Mouse (Mus musculus) liver, postnatal 0 days (tissue): Measurements from ENCODE around the gene Rad9b.

Experiments used
- CTCF ChIP-seq: sonication (generic); IDR thresholded peaks from 2 replicates; pipeline ENCODE4 v1.5.1; 2016; ENCODE audit warnings: antibody characterized with exemption, low read depth
- EP300 ChIP-seq: IDR thresholded peaks from 2 replicates; pipeline ENCODE4 v1.6.1; 2016; ENCODE audit warnings: antibody characterized with exemption, low read depth, mild to moderate bottlenecking

GRCm38 (mm10) chr5:122372878-122373277 is 18.8 kb upstream of the Rad9b start:
- no peak for TF ChIP-seq EP300
- TF ChIP-seq CTCF, result no peak
